8 mouse cellular contexts compared by ENCODE assay signal in genomic region chr8:123422056-123422780, GRCm38 (mm10). TPM values are rescaled to one million over a fixed set of nuclear protein-coding genes. Genes with fewer than 3 reads are reported as not detected.
DNase-seq lines count a peak whose midpoint lies in the region; ATAC-seq and TF ChIP-seq lines count a peak whose summit lies in the region.

No protein-coding gene starts in this region.

- H3K27me3 ChIP-seq in heart, adult 2 months (ENCODE audit: control insufficient read depth, insufficient read depth, low read length): peaks cover 2% of the 10 kb centered on the region; the same call in 1 of the 2 replicates
- H3K27me3 ChIP-seq in liver, adult 2 months (ENCODE audit: control insufficient read depth, insufficient read depth, low read length): no peaks in the 10 kb centered on the region
- H3K27me3 ChIP-seq in midbrain, postnatal 0 days (ENCODE audit: insufficient read depth, low read length): no peaks in the 10 kb centered on the region
- no peaks in the 10 kb centered on the region for H3K27me3 ChIP-seq in stomach, embryonic 14.5 days (ENCODE audit: control insufficient read depth, insufficient read depth, low read length)

- H3K4me1 ChIP-seq in heart, adult 2 months (ENCODE audit: control insufficient read depth, insufficient read depth, low read length): peaks cover 2% of the 10 kb centered on the region; the same call in 1 of the 2 replicates
- H3K4me1 ChIP-seq in liver, adult 2 months (ENCODE audit: control insufficient read depth, insufficient read depth, low read length): no peaks in the 10 kb centered on the region
- no peaks in the 10 kb centered on the region for H3K4me1 ChIP-seq in midbrain, postnatal 0 days (ENCODE audit: insufficient read depth, low read length)
- no peaks in the 10 kb centered on the region for H3K4me1 ChIP-seq in stomach, embryonic 14.5 days (ENCODE audit: control insufficient read depth, insufficient read depth, low read length)

- H3K4me3 ChIP-seq in heart, adult 2 months: peak overlapping the region; percentile 33; the same call in 1 of the 2 replicates
- H3K4me3 ChIP-seq in liver, adult 2 months (ENCODE audit: insufficient read depth, low read depth, low read length): peak overlapping the region; percentile 10; the same call in 1 of the 2 replicates
- H3K4me3 ChIP-seq in midbrain, postnatal 0 days (ENCODE audit: low read depth, low read length): no peak overlapping the region
- peak overlapping the region; percentile 16 for H3K4me3 ChIP-seq in stomach, embryonic 14.5 days (ENCODE audit: low read depth, low read length)

- peak overlapping the region; percentile 30; the same call in 1 of the 2 replicates for H3K4me2 ChIP-seq in midbrain, postnatal 0 days (ENCODE audit: low read depth, low read length, poor library complexity, severe bottlenecking)
- peak overlapping the region; percentile 23 for H3K4me2 ChIP-seq in stomach, embryonic 14.5 days (replicated peaks; ENCODE audit: low read depth, low read length)

- no peak overlapping the region for H3K27ac ChIP-seq in heart, adult 2 months
- H3K27ac ChIP-seq in liver, adult 2 months (replicated peaks; ENCODE audit: insufficient read depth, low read depth, low read length): no peak overlapping the region
- no peak overlapping the region for H3K27ac ChIP-seq in midbrain, postnatal 0 days (ENCODE audit: low read depth, low read length)
- H3K27ac ChIP-seq in stomach, embryonic 14.5 days (ENCODE audit: low read length): no peak overlapping the region

- no peaks in the 10 kb centered on the region for H3K79me2 ChIP-seq in heart, adult 2 months (replicated peaks; ENCODE audit: control insufficient read depth, insufficient read depth, low read length)
- H3K79me2 ChIP-seq in liver, adult 2 months (ENCODE audit: control insufficient read depth, insufficient read depth, low read length): no peaks in the 10 kb centered on the region

- H3K9me3 ChIP-seq in midbrain, postnatal 0 days (ENCODE audit: low read length): no peaks in the 10 kb centered on the region
- H3K9me3 ChIP-seq in stomach, embryonic 14.5 days (ENCODE audit: control insufficient read depth, low read depth, low read length): peaks cover 11% of the 10 kb centered on the region; the same call in 1 of the 2 replicates

- intact Hi-C loops in heart, adult 2 months (cut with DNase I): loop anchor here (5.0 kb wide), 1 partner anchor 105 kb away; the partner anchor contains the start of gene Fanca

- no peak for TF ChIP-seq EP300 in heart, adult 2 months (IDR thresholded peaks at IDR 0.05; ENCODE audit: insufficient read depth, low read depth, low read length)

- no peak for TF ChIP-seq POLR2A in heart, adult 2 months (IDR thresholded peaks at IDR 0.05; ENCODE audit: insufficient read depth, low read depth, low read length)
- no peak for TF ChIP-seq POLR2A in liver, adult 2 months (IDR thresholded peaks at IDR 0.05; ENCODE audit: extremely low read depth, insufficient read depth, low read length)

- peak; percentile 75 for DNase-seq in 416B (ENCODE audit: low read depth)
- peak; percentile 59 to 61 for DNase-seq in adrenal gland, adult 18-20 months (ENCODE audit: low spot score in 2 of 2)
- DNase-seq in embryo, embryonic 9.5 days (ENCODE audit: extremely low spot score): peak; percentile 73
- peak; percentile 63 to 64 for DNase-seq in heart, adult 2 months
- DNase-seq in kidney, adult 9 months: peak; percentile 89
- peak; percentile 31 for DNase-seq in liver, adult 2 months (ENCODE audit: extremely low read depth, low read depth, low spot score)
- peak; percentile 84 for DNase-seq in midbrain, postnatal 0 days (ENCODE audit: low spot score)

- H3K36me3 ChIP-seq in heart, adult 2 months (ENCODE audit: control insufficient read depth, insufficient read depth, low read length): no peaks in the 10 kb centered on the region
- no peaks in the 10 kb centered on the region for H3K36me3 ChIP-seq in liver, adult 2 months (ENCODE audit: control insufficient read depth, insufficient read depth, low read length)
- peaks cover 21% of the 10 kb centered on the region for H3K36me3 ChIP-seq in midbrain, postnatal 0 days (ENCODE audit: insufficient read depth, low read length)
- H3K36me3 ChIP-seq in stomach, embryonic 14.5 days (ENCODE audit: control insufficient read depth, insufficient read depth, low read length): no peaks in the 10 kb centered on the region

- TF ChIP-seq CTCF in heart, adult 2 months (IDR thresholded peaks at IDR 0.05): peak; percentile 90
- peak; percentile 77 for TF ChIP-seq CTCF in liver, adult 2 months (IDR thresholded peaks at IDR 0.05; ENCODE audit: low read depth, low read length)
- TF ChIP-seq CTCF in midbrain, postnatal 0 days (IDR thresholded peaks at IDR 0.05): peak; percentile 74

- WGBS in heart, adult 2 months: 7% methylated on average over 17 of the region's 17 CpGs
- 12% methylated on average over 17 of the region's 17 CpGs for WGBS in liver, adult 2 months
- 17% methylated on average over 17 of the region's 17 CpGs for WGBS in midbrain, postnatal 0 days
- WGBS in stomach, embryonic 14.5 days: 9% methylated on average over 17 of the region's 17 CpGs

- ATAC-seq in midbrain, postnatal 0 days (ENCODE audit: low FRiP score): peak; percentile 75
- no peak for ATAC-seq in stomach, embryonic 14.5 days (ENCODE audit: insufficient number of reproducible peaks, insufficient read depth, low FRiP score, low read depth)

- no peak overlapping the region for H3K9ac ChIP-seq in heart, adult 2 months (ENCODE audit: low read depth, low read length)
- H3K9ac ChIP-seq in liver, adult 2 months (ENCODE audit: low read depth, low read length): no peak overlapping the region
- H3K9ac ChIP-seq in midbrain, postnatal 0 days (replicated peaks; ENCODE audit: low read length, poor library complexity, severe bottlenecking): peak overlapping the region; percentile 39; the same call in 1 of the 2 replicates
- no peak overlapping the region for H3K9ac ChIP-seq in stomach, embryonic 14.5 days (replicated peaks; ENCODE audit: low read depth, low read length)

RNA-seq across cellular contexts. Expression of gene Def8, which starts 1.1 kb away (rescaled TPM):
- 10 to 100 TPM; 22.9 to 24.4 TPM for total RNA-seq in adrenal gland, adult 18-20 months (2021)
- total RNA-seq in heart, adult 2 months (2021): 10 to 100 TPM; 56.4 to 63.4 TPM
- polyA plus RNA-seq in heart, adult 2 months (2012; rRNA removed): 48.1 and 54.7 TPM in 2 replicates
- 20.5 and 20.6 TPM in 2 replicates for total RNA-seq in liver, adult 2 months (2014; rRNA removed)
- 32.2 and 33.5 TPM in 2 replicates for polyA plus RNA-seq in liver, adult 2 months (2012; rRNA removed)
- 47.6 and 49.4 TPM in 2 replicates for total RNA-seq in midbrain, postnatal 0 days (2014; rRNA removed)
- polyA plus RNA-seq in midbrain, postnatal 0 days (2015; fragmentation: Nextera tagmentation; extraction: Ambion mirVana): 36.4 and 39.4 TPM in 2 replicates
- polyA plus RNA-seq in stomach, embryonic 14.5 days (2014; fragmentation: Nextera tagmentation; extraction: Ambion mirVana): 30.2 and 30.9 TPM in 2 replicates

RNA-seq across cellular contexts. Expression of gene Tubb3, which starts 11.0 kb away (rescaled TPM):
- total RNA-seq in adrenal gland, adult 18-20 months (2021): 1 to 10 TPM; 2.0 to 8.2 TPM
- total RNA-seq in heart, adult 2 months (2021): under 1 TPM in 1 of 2 experiments, not detected in 1; 0.59 TPM
- polyA plus RNA-seq in heart, adult 2 months (2012; rRNA removed): 4.6 and 6.2 TPM in 2 replicates
- 0.67 TPM in 1 of 2 replicates, not detected in the other for total RNA-seq in liver, adult 2 months (2014; rRNA removed)
- not detected in 2 replicates for polyA plus RNA-seq in liver, adult 2 months (2012; rRNA removed)
- 3,827 and 3,963 TPM in 2 replicates for total RNA-seq in midbrain, postnatal 0 days (2014; rRNA removed)
- 1,921 and 2,058 TPM in 2 replicates for polyA plus RNA-seq in midbrain, postnatal 0 days (2015; fragmentation: Nextera tagmentation; extraction: Ambion mirVana)
- 83.3 and 89.6 TPM in 2 replicates for polyA plus RNA-seq in stomach, embryonic 14.5 days (2014; fragmentation: Nextera tagmentation; extraction: Ambion mirVana)

RNA-seq across cellular contexts. Expression of gene Mc1r, which starts 15.3 kb away (rescaled TPM):
- total RNA-seq in adrenal gland, adult 18-20 months (2021): not detected
- total RNA-seq in heart, adult 2 months (2021): not detected
- polyA plus RNA-seq in heart, adult 2 months (2012; rRNA removed): not detected in 2 replicates
- not detected in 2 replicates for total RNA-seq in liver, adult 2 months (2014; rRNA removed)
- not detected in 2 replicates for polyA plus RNA-seq in liver, adult 2 months (2012; rRNA removed)
- 0.22 TPM in 1 of 2 replicates, not detected in the other for total RNA-seq in midbrain, postnatal 0 days (2014; rRNA removed)
- 0.09 TPM in 1 of 2 replicates, not detected in the other for polyA plus RNA-seq in midbrain, postnatal 0 days (2015; fragmentation: Nextera tagmentation; extraction: Ambion mirVana)
- polyA plus RNA-seq in stomach, embryonic 14.5 days (2014; fragmentation: Nextera tagmentation; extraction: Ambion mirVana): 0.10 TPM in 1 of 2 replicates, not detected in the other

RNA-seq across cellular contexts. Expression of gene Tcf25, which starts 48.7 kb away (rescaled TPM):
- total RNA-seq in adrenal gland, adult 18-20 months (2021): 100 to 1,000 TPM; 218 to 255 TPM
- 100 to 1,000 TPM; 125 to 134 TPM for total RNA-seq in heart, adult 2 months (2021)
- 137 and 147 TPM in 2 replicates for polyA plus RNA-seq in heart, adult 2 months (2012; rRNA removed)
- 86.7 and 94.3 TPM in 2 replicates for total RNA-seq in liver, adult 2 months (2014; rRNA removed)
- polyA plus RNA-seq in liver, adult 2 months (2012; rRNA removed): 83.8 and 117 TPM in 2 replicates
- total RNA-seq in midbrain, postnatal 0 days (2014; rRNA removed): 538 and 541 TPM in 2 replicates
- polyA plus RNA-seq in midbrain, postnatal 0 days (2015; fragmentation: Nextera tagmentation; extraction: Ambion mirVana): 413 and 416 TPM in 2 replicates
- 161 and 177 TPM in 2 replicates for polyA plus RNA-seq in stomach, embryonic 14.5 days (2014; fragmentation: Nextera tagmentation; extraction: Ambion mirVana)

RNA-seq across cellular contexts. Expression of gene Afg3l1, which starts 55.5 kb away (rescaled TPM):
- total RNA-seq in adrenal gland, adult 18-20 months (2021): 10 to 100 TPM; 62.6 to 71.1 TPM
- total RNA-seq in heart, adult 2 months (2021): 10 to 100 TPM; 60.1 to 65.1 TPM
- 22.6 and 39.2 TPM in 2 replicates for polyA plus RNA-seq in heart, adult 2 months (2012; rRNA removed)
- 22.8 and 26.0 TPM in 2 replicates for total RNA-seq in liver, adult 2 months (2014; rRNA removed)
- 36.3 and 37.8 TPM in 2 replicates for polyA plus RNA-seq in liver, adult 2 months (2012; rRNA removed)
- 15.0 and 22.1 TPM in 2 replicates for total RNA-seq in midbrain, postnatal 0 days (2014; rRNA removed)
- 40.8 and 43.5 TPM in 2 replicates for polyA plus RNA-seq in midbrain, postnatal 0 days (2015; fragmentation: Nextera tagmentation; extraction: Ambion mirVana)
- polyA plus RNA-seq in stomach, embryonic 14.5 days (2014; fragmentation: Nextera tagmentation; extraction: Ambion mirVana): 35.8 and 36.3 TPM in 2 replicates

Comparison
In these comparisons a context has a peak if more than half of its experiments do, and no peak if none do; other contexts are left out.
1. DNase-seq: peak in every context shown above with its lines; median percentile 89 in kidney, adult 9 months; 84 in midbrain, postnatal 0 days; 75 in 416B; 73 in embryo, embryonic 9.5 days; 64 in heart, adult 2 months; 60 in adrenal gland, adult 18-20 months; 31 in liver, adult 2 months.
2. RNA of gene Tubb3, which starts 11.0 kb away (total RNA-seq): 3,827 to 3,963 TPM in midbrain, postnatal 0 days; 2.0 to 8.2 TPM in adrenal gland, adult 18-20 months, 0.59 TPM in heart, adult 2 months and 0.67 TPM in liver, adult 2 months; every median in the first group is over 100 times any median in the second.
3. Peak in every context shown above with its lines, with median percentiles within 50 percentile points of each other: CTCF ChIP-seq.